Mouse (Mus musculus) embryonic facial prominence, embryonic 12.5 days (tissue): Measurements from ENCODE around the gene Iqschfp. TPM values are rescaled to one million over a fixed set of nuclear protein-coding genes. Genes with fewer than 3 reads are reported as not detected.

Experiments
- ATAC-seq: fragments of 200-750 bp; cut with Nextera tagmentation; 2 replicates; pipeline ENCODE4 v1.8.0; 2017; ENCODE audit not compliant: insufficient number of reproducible peaks, insufficient read depth, low FRiP score, low TSS enrichment
- H3K27ac ChIP-seq: fragments of 300-500 bp; sonication (generic); 2 replicates; pipeline ENCODE4 v1.5.1; 2016; ENCODE audit warnings: mild to moderate bottlenecking
- H3K27me3 ChIP-seq: fragments of 300-500 bp; sonication (generic); 2 replicates; pipeline ENCODE4 v1.6.1; 2016; ENCODE audit warnings: mild to moderate bottlenecking, moderate library complexity
- H3K36me3 ChIP-seq: fragments of 300-500 bp; sonication (generic); 2 replicates; pipeline ENCODE4 v1.6.1; 2016; ENCODE audit warnings: mild to moderate bottlenecking
- H3K4me1 ChIP-seq: fragments of 300-500 bp; sonication (generic); 2 replicates; pipeline ENCODE4 v1.6.1; 2016
- H3K4me2 ChIP-seq: fragments of 300-500 bp; sonication (generic); replicated peaks from 2 replicates; pipeline ENCODE4 v1.6.1; 2016; ENCODE audit warnings: mild to moderate bottlenecking, moderate library complexity
- H3K4me3 ChIP-seq: fragments of 300-500 bp; sonication (generic); 2 replicates; pipeline ENCODE4 v1.5.1; 2016; ENCODE audit warnings: mild to moderate bottlenecking
- H3K9ac ChIP-seq: fragments of 300-500 bp; sonication (generic); 2 replicates; pipeline ENCODE4 v1.6.1; 2016; ENCODE audit warnings: mild to moderate bottlenecking, moderate library complexity
- H3K9me3 ChIP-seq: fragments of 300-500 bp; sonication (generic); 2 replicates; pipeline ENCODE4 v1.6.1; 2016; ENCODE audit warnings: mild to moderate bottlenecking, moderate library complexity
- WGBS: fragments of 180-500 bp; shearing (Covaris S2); methylation state at CpG from one replicate; pipeline ENCODE4 v1.1.7; 2016; 5-methylcytosine and 5-hydroxymethylcytosine counted together
- polyA plus RNA-seq: library from polyadenylated mRNA; unstranded; fragments of >200 nt; fragmentation: Nextera tagmentation; extraction: Ambion mirVana; gene quantifications from 2 replicates; pipeline ENCODE4 v1.2.1, GENCODE M21; 2016

Gene Iqschfp
- polyA plus RNA-seq, 1 experiment from 2014 or later: 0.13 TPM

GRCm38 (mm10) chr3:68572249-68573225, 680.5 kb downstream of the Iqschfp start:
- WGBS: 11% methylated on average over 28 of the region's 28 CpGs
- Histone ChIP-seq H3K9me3 (no peaks in the 10 kb centered on the region), H3K4me1 (peaks cover 34% of the 10 kb centered on the region), H3K4me2 (peak overlapping the region; percentile 47), H3K4me3 (peak overlapping the region; percentile 31), H3K9ac (peak overlapping the region; percentile 11), H3K36me3 (no peaks in the 10 kb centered on the region), H3K27ac (peak overlapping the region; percentile 48), H3K27me3 (no peaks in the 10 kb centered on the region)
- peak; percentile 78 for ATAC-seq

GRCm38 (mm10) chr3:68573226-68573624, 681.2 kb downstream of the Iqschfp start:
- Histone ChIP-seq H3K27ac (no peak overlapping the region), H3K36me3 (no peaks in the 10 kb centered on the region), H3K9ac (no peak overlapping the region), H3K4me2 (peak overlapping the region; percentile 12; the same call in 1 of the 2 replicates), H3K27me3 (no peaks in the 10 kb centered on the region), H3K4me1 (peaks cover 31% of the 10 kb centered on the region), H3K9me3 (no peaks in the 10 kb centered on the region), H3K4me3 (no peak overlapping the region)
- 52% methylated on average over 3 of the region's 3 CpGs for WGBS
- ATAC-seq: no peak

- Histone ChIP-seq H3K4me3 (no peak overlapping the region), H3K9me3 (no peaks in the 10 kb centered on the region), H3K4me2 (no peak overlapping the region), H3K4me1 (peaks cover 24% of the 10 kb centered on the region), H3K36me3 (no peaks in the 10 kb centered on the region), H3K27ac (no peak overlapping the region), H3K9ac (no peak overlapping the region), H3K27me3 (no peaks in the 10 kb centered on the region)
- no peak for ATAC-seq
- 60% methylated on average over 5 of the region's 8 CpGs for WGBS
Measured at GRCm38 (mm10) chr3:68574097-68574496, 682.1 kb downstream of the Iqschfp start.

GRCm38 (mm10) chr3:68574565-68574964, 682.5 kb downstream of the Iqschfp start:
- Histone ChIP-seq H3K27me3 (no peaks in the 10 kb centered on the region), H3K4me1 (peaks cover 24% of the 10 kb centered on the region), H3K9me3 (no peaks in the 10 kb centered on the region), H3K4me3 (no peak overlapping the region), H3K27ac (no peak overlapping the region), H3K9ac (no peak overlapping the region), H3K36me3 (no peaks in the 10 kb centered on the region), H3K4me2 (no peak overlapping the region; the same call in 1 of the 2 replicates)
- ATAC-seq: no peak
- WGBS: 76% methylated on average over 8 of the region's 8 CpGs

GRCm38 (mm10) chr3:68575636-68576340, 683.8 kb downstream of the Iqschfp start:
- peaks cover 24% of the 10 kb centered on the region for H3K4me1 ChIP-seq
- H3K9ac ChIP-seq: no peak overlapping the region
- H3K9me3 ChIP-seq: no peaks in the 10 kb centered on the region
- no peak for ATAC-seq
- WGBS: 69% methylated on average over 10 of the region's 10 CpGs
- no peaks in the 10 kb centered on the region for H3K36me3 ChIP-seq
- H3K27ac ChIP-seq: no peak overlapping the region
- H3K4me2 ChIP-seq: no peak overlapping the region
- H3K4me3 ChIP-seq: no peak overlapping the region
- no peaks in the 10 kb centered on the region for H3K27me3 ChIP-seq

- Histone ChIP-seq H3K27me3 (no peaks in the 10 kb centered on the region), H3K4me3 (no peak overlapping the region), H3K4me2 (no peak overlapping the region), H3K27ac (peak overlapping the region; percentile 3; the same call in 1 of the 2 replicates), H3K9me3 (no peaks in the 10 kb centered on the region), H3K4me1 (peaks cover 24% of the 10 kb centered on the region), H3K9ac (no peak overlapping the region), H3K36me3 (no peaks in the 10 kb centered on the region)
- no peak for ATAC-seq
- WGBS: 17% methylated on average over 7 of the region's 7 CpGs
Measured at GRCm38 (mm10) chr3:68576431-68576830, 684.4 kb downstream of the Iqschfp start.

- H3K9ac ChIP-seq: no peak overlapping the region
- WGBS: 65% methylated on average over 5 of the region's 5 CpGs
- peaks cover 23% of the 10 kb centered on the region for H3K4me1 ChIP-seq
- no peak overlapping the region for H3K4me2 ChIP-seq
- H3K9me3 ChIP-seq: no peaks in the 10 kb centered on the region
- H3K27ac ChIP-seq: no peak overlapping the region
- H3K27me3 ChIP-seq: no peaks in the 10 kb centered on the region
- no peak for ATAC-seq
- H3K36me3 ChIP-seq: no peaks in the 10 kb centered on the region
- no peak overlapping the region for H3K4me3 ChIP-seq
Measured at GRCm38 (mm10) chr3:68576948-68577347, 684.9 kb downstream of the Iqschfp start.

- H3K27me3 ChIP-seq: no peaks in the 10 kb centered on the region
- no peak overlapping the region for H3K4me3 ChIP-seq
- ATAC-seq: no peak
- WGBS: 67% methylated on average over 13 of the region's 13 CpGs
- H3K4me2 ChIP-seq: no peak overlapping the region
- no peak overlapping the region for H3K9ac ChIP-seq
- H3K27ac ChIP-seq: no peak overlapping the region
- no peaks in the 10 kb centered on the region for H3K9me3 ChIP-seq
- no peaks in the 10 kb centered on the region for H3K36me3 ChIP-seq
- H3K4me1 ChIP-seq: peaks cover 32% of the 10 kb centered on the region
Measured at GRCm38 (mm10) chr3:68581591-68581990, 689.6 kb downstream of the Iqschfp start.

GRCm38 (mm10) chr3:68582103-68582740, 690.2 kb downstream of the Iqschfp start:
- H3K4me2 ChIP-seq: peak overlapping the region; percentile 37; the same call in 1 of the 2 replicates
- no peaks in the 10 kb centered on the region for H3K27me3 ChIP-seq
- no peak overlapping the region for H3K27ac ChIP-seq
- WGBS: 56% methylated on average over 12 of the region's 12 CpGs
- no peaks in the 10 kb centered on the region for H3K36me3 ChIP-seq
- H3K9me3 ChIP-seq: no peaks in the 10 kb centered on the region
- peaks cover 34% of the 10 kb centered on the region for H3K4me1 ChIP-seq
- no peak for ATAC-seq
- H3K9ac ChIP-seq: no peak overlapping the region
- H3K4me3 ChIP-seq: no peak overlapping the region

- H3K4me3 ChIP-seq: no peak overlapping the region
- H3K27ac ChIP-seq: peak overlapping the region; percentile 25; the same call in 1 of the 2 replicates
- ATAC-seq: no peak
- WGBS: 9% methylated on average over 14 of the region's 14 CpGs
- H3K9me3 ChIP-seq: no peaks in the 10 kb centered on the region
- no peaks in the 10 kb centered on the region for H3K27me3 ChIP-seq
- no peaks in the 10 kb centered on the region for H3K36me3 ChIP-seq
- H3K9ac ChIP-seq: no peak overlapping the region
- H3K4me1 ChIP-seq: peaks cover 43% of the 10 kb centered on the region
- peak overlapping the region; percentile 37 for H3K4me2 ChIP-seq
Measured at GRCm38 (mm10) chr3:68583031-68583693, 691.1 kb downstream of the Iqschfp start.
